ENCODE assay signal across 8 mouse cellular contexts in the genomic region with DNA sequence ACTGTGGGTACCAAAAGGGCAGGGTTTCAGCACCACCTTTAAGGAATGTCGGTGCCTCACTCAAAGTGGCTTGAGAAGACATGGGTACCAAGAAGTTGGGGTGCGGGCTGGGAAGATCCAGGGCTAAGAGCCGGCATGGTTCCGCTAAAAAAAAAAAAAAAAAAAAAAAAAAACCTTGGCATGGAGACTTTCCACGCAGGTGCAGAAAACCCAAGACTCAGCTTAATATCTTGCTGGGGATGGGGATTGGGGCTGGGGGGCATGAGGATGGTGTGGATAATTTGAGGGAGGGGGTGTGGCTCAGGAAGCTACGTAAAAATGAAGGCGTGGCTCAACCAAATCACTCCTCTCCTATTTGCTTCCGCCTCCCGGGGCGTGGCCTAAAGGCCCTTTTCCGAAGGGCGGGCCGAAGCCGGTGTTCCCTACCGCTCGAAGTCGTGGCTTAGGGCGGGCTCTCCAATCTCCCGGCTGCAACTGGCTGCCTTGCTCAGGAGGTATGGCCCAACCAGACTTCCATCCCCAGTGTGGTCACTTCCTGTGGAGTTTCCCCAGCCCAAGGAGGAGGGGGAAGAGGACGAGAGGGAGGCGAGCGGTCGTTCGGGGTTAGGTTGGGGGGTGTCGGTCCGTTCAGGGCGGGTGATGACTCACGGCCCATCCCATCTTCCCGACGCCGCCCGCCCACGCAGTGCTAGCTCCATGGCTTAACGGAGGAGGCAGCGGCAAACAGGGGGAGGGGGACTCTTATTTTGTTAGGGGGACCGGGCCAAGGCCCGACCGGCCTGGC. TPM values are rescaled to one million over a fixed set of nuclear protein-coding genes. Genes with fewer than 3 reads are reported as not detected.
DNase-seq lines count a peak whose midpoint lies in the region; ATAC-seq lines count a peak whose summit lies in the region.

A gene (plus strand): TSS at position 424 of the 784 bp plus-strand sequence.

- no peaks in the 10 kb centered on the region for H3K9me3 ChIP-seq in hindbrain, embryonic 13.5 days

- H3K9ac ChIP-seq in hindbrain, embryonic 13.5 days = peak within 1 kb of the TSS; percentile 78

- peak within 1 kb of the TSS; percentile 81 for H3K27ac ChIP-seq in hindbrain, embryonic 13.5 days

- peaks cover 8% of the 10 kb centered on the region; the same call in 1 of the 2 replicates for H3K36me3 ChIP-seq in hindbrain, embryonic 13.5 days

- peaks cover 30% of the 10 kb centered on the region for H3K4me1 ChIP-seq in hindbrain, embryonic 13.5 days (replicated peaks)

- DNase-seq in NIH3T3 (ENCODE audit: low read depth) = peak; percentile 95
- peak; percentile 92 to 96 for DNase-seq in cerebellum, postnatal 10 days
- DNase-seq in frontal cortex, postnatal 14 days (ENCODE audit: low spot score in 2 of 2) = peak; percentile 85 to 89
- peak; percentile 50 to 64 for DNase-seq in layer of hippocampus, postnatal 25 days (ENCODE audit: extremely low spot score in 1 of 2, low spot score in 1 of 2)
- DNase-seq in lung, postnatal 25 days (ENCODE audit: low spot score) = peak; percentile 95
- peak; percentile 89 for DNase-seq in retina, embryonic 14.5 days (ENCODE audit: low spot score)
- peak; percentile 81 for DNase-seq in thymus, postnatal 4 days

- peak within 1 kb of the TSS; percentile 60 for H3K4me3 ChIP-seq in hindbrain, embryonic 13.5 days

- H3K27me3 ChIP-seq in hindbrain, embryonic 13.5 days = no peaks in the 10 kb centered on the region

- ATAC-seq in hindbrain, embryonic 13.5 days (ENCODE audit: low FRiP score) = peak; percentile 95

- 20% methylated on average over 38 of the region's 38 CpGs for WGBS in hindbrain, embryonic 13.5 days

- H3K4me2 ChIP-seq in hindbrain, embryonic 13.5 days = peak within 1 kb of the TSS; percentile 66

RNA-seq across cellular contexts. Expression of the gene that starts here (rescaled TPM):
- polyA plus RNA-seq in hindbrain, embryonic 13.5 days (2015; fragmentation: Nextera tagmentation; extraction: Ambion mirVana) = 24.8 and 25.5 TPM in 2 replicates
- total RNA-seq in layer of hippocampus, postnatal 25 days (2021) = 10 to 100 TPM; 28.7 to 33.5 TPM

Comparison
In these comparisons a context has a peak if more than half of its experiments do, and no peak if none do; other contexts are left out.
1. Peak in every context shown above with its lines: DNase-seq, ATAC-seq, H3K4me3 ChIP-seq and H3K27ac ChIP-seq.